Mouse (Mus musculus) lung, adult 2 months (tissue): ENCODE measurements around the gene Srd5a3. TPM values are rescaled to one million over a fixed set of nuclear protein-coding genes. Genes with fewer than 3 reads are reported as not detected.

Experiments
- DNase-seq: peaks from one replicate; pipeline ENCODE4 v3.0.0; 2022
- H3K4me1 ChIP-seq: fragments of 200-500 bp; 2 replicates; pipeline ENCODE4 v1.6.1; 2011; ENCODE audit warnings: low read length; ENCODE audit not compliant: control insufficient read depth, insufficient read depth
- H3K4me3 ChIP-seq: fragments of 200-500 bp; replicated peaks from 2 replicates; pipeline ENCODE3; 2011; ENCODE audit warnings: low read depth, mild to moderate bottlenecking, control low read depth, low read length; ENCODE audit errors: extremely low read depth
- CTCF ChIP-seq: fragments of 200-500 bp; IDR thresholded peaks from 2 replicates; pipeline ENCODE4 v1.5.1; 2011; ENCODE audit warnings: mild to moderate bottlenecking, low read length, control low read depth; ENCODE audit not compliant: insufficient read depth
- POLR2A ChIP-seq: fragments of 200-500 bp; IDR thresholded peaks from 2 replicates; pipeline ENCODE4 v1.6.1; 2011; ENCODE audit warnings: low read depth, mild to moderate bottlenecking, control low read depth, low read length, borderline replicate concordance; ENCODE audit errors: extremely low read depth
- WGBS: fragments of 180-500 bp; shearing (Covaris S2); methylation state at CpG from one replicate; pipeline ENCODE4 v1.1.7; 2018; 5-methylcytosine and 5-hydroxymethylcytosine counted together
- polyA plus RNA-seq: library from polyadenylated mRNA; depleted of rRNA; stranded (reverse); fragments of >200 nt; gene quantifications from 2 replicates; pipeline ENCODE4 v1.2.3, GENCODE M21; 2012; rRNA removed

Gene Srd5a3
- polyA plus RNA-seq, 1 experiment, result 160 TPM

- 38% methylated on average over 17 of the region's 17 CpGs for WGBS
- TF ChIP-seq POLR2A, result no peak
- TF ChIP-seq CTCF, result no peak
- no peak for DNase-seq
- peak overlapping the region; percentile 87 for H3K4me3 ChIP-seq
- 0 out of 2 replicates have a peak, but pooled peaks cover 7% of the 10 kb centered on the region for H3K4me1 ChIP-seq
Observed at GRCm38 (mm10) chr5:76183043-76183749, 43.1 kb downstream of the Srd5a3 start.

DNA sequence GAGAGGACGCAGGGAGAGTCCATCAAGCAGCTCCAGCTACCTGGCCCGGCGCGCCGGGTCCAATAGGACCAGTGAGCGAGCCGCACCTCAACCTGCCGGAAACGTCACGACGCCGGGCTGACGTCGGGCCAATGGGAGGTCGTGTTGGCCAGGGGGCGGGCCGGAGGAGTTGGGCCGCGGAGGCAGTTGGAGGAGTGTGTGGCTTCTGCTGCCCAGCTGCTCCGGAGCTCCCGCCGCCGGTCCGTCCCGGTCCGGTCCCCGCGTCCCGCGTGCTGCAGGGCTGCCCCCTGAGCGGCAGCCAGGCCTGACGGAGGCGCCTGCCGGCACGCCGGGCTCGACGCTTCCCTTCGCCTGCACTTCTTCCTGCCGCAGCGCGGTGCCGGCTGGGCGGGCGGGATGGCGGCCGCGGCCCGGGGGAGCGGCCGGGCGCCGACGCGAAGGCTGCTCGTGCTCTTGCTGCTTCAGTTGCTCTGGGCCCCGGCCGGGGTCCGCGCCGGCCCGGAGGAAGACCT is 43.7 kb downstream of the Srd5a3 start, which contains the start of gene Tmem165:
Tmem165 (plus strand) TSS at position 131 of the 512 bp plus-strand sequence.
- WGBS, result under 1% methylated on average over 62 of the region's 62 CpGs
- peak within 1 kb of the TSS; percentile 87 for H3K4me3 ChIP-seq
- TF ChIP-seq POLR2A (peak; percentile 75), CTCF (no peak)
- DNase-seq, result peak; percentile 97
- 0 out of 2 replicates have a peak, but pooled peaks cover 4% of the 10 kb centered on the region for H3K4me1 ChIP-seq

GRCm38 (mm10) chr5:76184286-76185080 is 44.4 kb downstream of the Srd5a3 start:
- H3K4me3 ChIP-seq, result peak overlapping the region; percentile 87
- DNase-seq, result peak; percentile 77
- TF ChIP-seq CTCF (no peak), POLR2A (no peak)
- WGBS, result 3% methylated on average over 36 of the region's 38 CpGs
- H3K4me1 ChIP-seq, result 0 out of 2 replicates have a peak, but pooled peaks cover 4% of the 10 kb centered on the region

DNA sequence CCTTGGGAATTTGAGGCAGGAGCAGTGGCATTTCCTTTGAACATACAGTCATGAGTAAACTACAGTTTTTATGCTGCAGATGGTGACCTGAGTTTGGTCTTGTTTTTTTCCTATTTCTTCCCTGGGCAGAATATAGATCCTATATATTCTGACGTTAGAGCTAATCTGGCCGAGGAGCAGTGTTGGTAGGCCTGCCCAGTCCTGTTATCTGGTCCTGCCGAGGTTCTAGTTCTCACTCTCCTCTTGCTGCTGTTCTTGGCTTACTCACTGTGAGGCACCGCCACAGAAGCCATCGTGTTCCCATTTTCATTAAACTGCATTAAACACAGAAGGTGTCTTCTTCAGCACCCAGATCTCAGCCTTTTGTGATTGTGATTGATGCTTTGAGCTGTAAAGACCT is 47.8 kb downstream of the Srd5a3 start:
- DNase-seq, result no peak
- no peak overlapping the region for H3K4me3 ChIP-seq
- H3K4me1 ChIP-seq, result peaks cover 7% of the 10 kb centered on the region; the same call in 1 of the 2 replicates
- no peak for TF ChIP-seq CTCF
- no peak for TF ChIP-seq POLR2A
- WGBS, result 81% methylated on average over 5 of the region's 5 CpGs

GRCm38 (mm10) chr5:76190609-76191008 is 50.5 kb downstream of the Srd5a3 start:
- 87% methylated on average over 4 of the region's 4 CpGs for WGBS
- TF ChIP-seq CTCF, result no peak
- no peak for TF ChIP-seq POLR2A

GRCm38 (mm10) chr5:76193075-76193474 is 53.0 kb downstream of the Srd5a3 start:
- Histone ChIP-seq H3K4me3 (no peak overlapping the region), H3K4me1 (peaks cover 3% of the 10 kb centered on the region)
- TF ChIP-seq CTCF (no peak), POLR2A (no peak)
- DNase-seq, result no peak

More at GRCm38 (mm10) chr5:76190609-76191008, 50.5 kb downstream of the Srd5a3 start:
- no peak for DNase-seq
- Histone ChIP-seq H3K4me3 (no peak overlapping the region), H3K4me1 (peaks cover 3% of the 10 kb centered on the region)

- TF ChIP-seq CTCF (no peak), POLR2A (no peak)
- DNase-seq, result peak; percentile 26
- Histone ChIP-seq H3K4me1 (peaks cover 3% of the 10 kb centered on the region), H3K4me3 (no peak overlapping the region)
- 60% methylated on average over 6 of the region's 6 CpGs for WGBS
Observed at GRCm38 (mm10) chr5:76194377-76194945, 54.4 kb downstream of the Srd5a3 start.

- Histone ChIP-seq H3K4me1 (no peaks in the 10 kb centered on the region; the same call in 1 of the 2 replicates), H3K4me3 (no peak overlapping the region)
- DNase-seq, result no peak
- WGBS, result 86% methylated on average over 13 of the region's 13 CpGs
- TF ChIP-seq CTCF (no peak), POLR2A (no peak)
Observed at GRCm38 (mm10) chr5:76199346-76199745, 59.3 kb downstream of the Srd5a3 start.

DNA sequence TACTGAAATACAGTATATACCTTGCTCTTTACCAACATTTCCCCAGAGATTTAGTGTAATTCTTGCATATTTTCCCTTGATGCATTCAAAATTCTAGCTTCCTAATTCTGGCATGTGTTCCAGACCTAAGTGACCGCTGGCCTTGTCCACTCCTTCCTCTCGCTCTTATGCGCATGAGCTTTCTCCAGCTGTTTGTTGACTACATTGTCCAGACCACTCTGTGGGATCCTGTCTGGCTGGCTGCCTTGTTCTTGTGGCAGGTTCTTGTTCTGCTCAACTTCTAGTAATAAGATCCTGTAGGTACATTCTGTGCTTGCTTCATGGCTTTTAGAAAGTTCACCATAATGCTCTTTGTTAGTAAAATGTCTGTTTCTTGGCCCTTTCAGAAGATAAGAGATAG is 63.1 kb downstream of the Srd5a3 start:
- no peak for DNase-seq
- no peak for TF ChIP-seq CTCF
- H3K4me1 ChIP-seq, result no peaks in the 10 kb centered on the region
- H3K4me3 ChIP-seq, result no peak overlapping the region
- 58% methylated on average over 3 of the region's 3 CpGs for WGBS

Other genes starting within 250 kb of the Srd5a3 start
- 71.7 and 106 TPM in 2 replicates for gene Kdr, start 161.8 kb upstream of the Srd5a3 start, polyA plus RNA-seq
- gene Tmem165, start 43.6 kb downstream of the Srd5a3 start, polyA plus RNA-seq, result 69.2 and 84.5 TPM in 2 replicates
- gene Clock, start 164.5 kb downstream of the Srd5a3 start, polyA plus RNA-seq, result 13.5 and 16.8 TPM in 2 replicates
- not detected in 2 replicates for gene Pdcl2, start 190.9 kb downstream of the Srd5a3 start, polyA plus RNA-seq
- gene Nmu, start 223.5 kb downstream of the Srd5a3 start, polyA plus RNA-seq, result 2.9 TPM in 1 of 2 replicates, not detected in the other